Comparison of ENCODE assay signal across 8 mouse cellular contexts in the genomic region with DNA sequence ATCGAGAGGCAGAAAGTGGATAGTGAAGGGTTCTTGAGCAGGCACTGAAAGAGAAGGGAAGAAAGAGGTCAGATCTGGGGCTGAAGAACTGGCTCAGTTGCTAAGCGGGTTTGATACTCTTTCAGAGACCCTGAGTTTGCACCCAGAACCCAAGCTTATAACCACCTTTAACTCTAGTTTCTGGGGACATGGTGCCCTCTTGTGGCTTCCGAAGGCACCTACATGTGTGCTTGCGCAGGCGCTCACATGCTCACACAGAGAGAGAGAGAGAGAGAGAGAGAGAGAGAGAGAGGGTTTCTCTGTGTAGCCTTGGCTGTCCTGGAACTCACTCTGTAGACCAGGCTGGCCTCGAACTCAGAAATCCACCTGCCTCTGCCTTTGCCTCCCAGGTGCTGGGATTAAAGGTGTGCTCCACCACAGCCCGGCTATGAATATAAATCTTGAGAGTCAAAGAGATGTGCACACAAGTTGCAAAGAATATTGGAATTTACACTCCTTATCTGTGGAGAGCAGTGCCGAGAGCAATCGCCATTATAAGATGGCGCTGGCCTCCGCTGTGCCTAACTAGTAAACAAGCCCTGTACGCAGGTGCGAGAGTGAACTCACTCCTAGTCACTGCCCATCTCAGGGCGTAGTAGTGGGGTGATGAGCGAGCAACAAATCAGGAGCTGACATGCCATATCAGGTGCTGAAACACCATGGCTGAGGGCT. TPM values are rescaled to one million over a fixed set of nuclear protein-coding genes. Genes with fewer than 3 reads are reported as not detected.
A peak's percentile ranks its signal among the peaks of the same experiment; 100 is the strongest.
DNase-seq lines count a peak whose midpoint lies in the region; ATAC-seq lines count a peak whose summit lies in the region.
"Not testable (repeated sequence)": the region's sequence is repeated elsewhere in the genome, so short reads cannot be mapped to it uniquely, and the experiment has no call there.

Gene Tnni3, minus strand, starts transcription at position 18 of the 711 bp plus-strand sequence.

- ATAC-seq in cerebellum, adult (ENCODE audit: insufficient number of reproducible peaks, low FRiP score, low TSS enrichment) = 0 out of 2 replicates have a peak, but pooled peaks have one; percentile 4
- not testable (repeated sequence) for ATAC-seq in heart, embryonic 16.5 days (replicated peaks; ENCODE audit: extremely low read depth, insufficient read depth, low FRiP score)

- not testable (repeated sequence) for H3K4me3 ChIP-seq in forebrain, embryonic 10.5 days
- peak within 1 kb of the TSS; percentile 58 for H3K4me3 ChIP-seq in heart, embryonic 16.5 days (ENCODE audit: low read length)

- H3K9ac ChIP-seq in heart, embryonic 16.5 days (ENCODE audit: low read length) = peak within 1 kb of the TSS; percentile 82

- WGBS in forebrain, embryonic 10.5 days = 68% methylated on average over 15 of the region's 15 CpGs
- WGBS in heart, embryonic 16.5 days = 60% methylated on average over 15 of the region's 15 CpGs

- H3K27me3 ChIP-seq in forebrain, embryonic 10.5 days (ENCODE audit: poor library complexity, severe bottlenecking) = peaks cover 56% of the 10 kb centered on the region
- H3K27me3 ChIP-seq in heart, embryonic 16.5 days (ENCODE audit: control insufficient read depth, insufficient read depth, low read length) = not testable (repeated sequence)

- H3K27ac ChIP-seq in forebrain, embryonic 10.5 days = not testable (repeated sequence)
- peak within 1 kb of the TSS; percentile 99 for H3K27ac ChIP-seq in heart, embryonic 16.5 days (ENCODE audit: low read length)

- H3K4me1 ChIP-seq in forebrain, embryonic 10.5 days = peaks cover 36% of the 10 kb centered on the region
- peaks cover 20% of the 10 kb centered on the region for H3K4me1 ChIP-seq in heart, embryonic 16.5 days (ENCODE audit: control insufficient read depth, insufficient read depth, low read length)

- H3K9me3 ChIP-seq in forebrain, embryonic 10.5 days; heart, embryonic 16.5 days (replicated peaks; ENCODE audit: control insufficient read depth, low read length): not testable (repeated sequence)

- peak; percentile 59 for DNase-seq in MN1 (ENCODE audit: low spot score)
- peak; percentile 70 for DNase-seq in forebrain, embryonic 10.5 days (ENCODE audit: extremely low spot score, low spot score)
- peak; percentile 70 for DNase-seq in kidney, postnatal 10 days
- DNase-seq in lung, adult 18-20 months = peak; percentile 32 to 41
- DNase-seq in natural killer cell, adult 2 months (ENCODE audit: low spot score in 2 of 2) = peak; percentile 30 to 53
- peak; percentile 66 for DNase-seq in thymus, postnatal 14 days

- peak within 1 kb of the TSS; percentile 48 for H3K4me2 ChIP-seq in heart, embryonic 16.5 days (ENCODE audit: low read depth, low read length)

- H3K36me3 ChIP-seq in forebrain, embryonic 10.5 days (replicated peaks); heart, embryonic 16.5 days (ENCODE audit: control insufficient read depth, insufficient read depth): not testable (repeated sequence)

RNA-seq across cellular contexts. Expression of gene Tnni3, which starts in this region (rescaled TPM):
- 1.8 and 1.9 TPM in 2 replicates for polyA plus RNA-seq in forebrain, embryonic 10.5 days (2016; fragmentation: Nextera tagmentation; extraction: Ambion mirVana)
- 3,783 and 3,984 TPM in 2 replicates for polyA plus RNA-seq in heart, embryonic 16.5 days (2015; fragmentation: Nextera tagmentation; extraction: Ambion mirVana)

Comparison
In these comparisons a context has a peak if more than half of its experiments do, and no peak if none do; other contexts are left out.
1. RNA of gene Tnni3 (polyA plus RNA-seq): 3,783 to 3,984 TPM in heart, embryonic 16.5 days; 1.8 to 1.9 TPM in forebrain, embryonic 10.5 days; every median in the first group is over 1,000 times any median in the second.
2. Peak in every context shown above with its lines, with median percentiles within 50 percentile points of each other: DNase-seq.